Mouse (Mus musculus) liver, embryonic 16.5 days (tissue): Measurements from ENCODE around the gene Slc10a7. TPM values are rescaled to one million over a fixed set of nuclear protein-coding genes. Genes with fewer than 3 reads are reported as not detected.
A peak's percentile ranks its signal among the peaks of the same experiment; 100 is the strongest.

Experiments
- ATAC-seq: fragments of 200-750 bp; cut with Nextera tagmentation; 2 replicates; pipeline ENCODE4 v1.8.0; 2017; ENCODE audit warnings: low read depth, mild to moderate bottlenecking, moderate number of reproducible peaks, moderate library complexity
- H3K27ac ChIP-seq: fragments of 300-500 bp; sonication (generic); 2 replicates; pipeline ENCODE4 v1.5.1; 2014; ENCODE audit warnings: mild to moderate bottlenecking, low read length
- H3K27me3 ChIP-seq: fragments of 300-500 bp; sonication (generic); 2 replicates; pipeline ENCODE4 v1.6.1; 2014; ENCODE audit warnings: low read depth, low read length, mixed read lengths; ENCODE audit not compliant: control insufficient read depth, insufficient read depth
- H3K36me3 ChIP-seq: fragments of 300-500 bp; sonication (generic); 2 replicates; pipeline ENCODE4 v1.6.1; 2014; ENCODE audit warnings: mild to moderate bottlenecking; ENCODE audit not compliant: control insufficient read depth, insufficient read depth
- H3K4me1 ChIP-seq: fragments of 300-500 bp; sonication (generic); 2 replicates; pipeline ENCODE4 v1.6.1; 2014; ENCODE audit warnings: low read depth, low read length, mixed read lengths; ENCODE audit not compliant: control insufficient read depth
- H3K4me2 ChIP-seq: fragments of 300-500 bp; sonication (generic); 2 replicates; pipeline ENCODE4 v1.6.1; 2014; ENCODE audit warnings: low read depth, low read length, mixed read lengths
- H3K4me3 ChIP-seq: fragments of 300-500 bp; sonication (generic); 2 replicates; pipeline ENCODE4 v1.5.1; 2014; ENCODE audit warnings: low read depth, mild to moderate bottlenecking, low read length
- H3K9ac ChIP-seq: fragments of 300-500 bp; sonication (generic); 2 replicates; pipeline ENCODE4 v1.6.1; 2014; ENCODE audit warnings: low read depth, low read length
- H3K9me3 ChIP-seq: fragments of 300-500 bp; sonication (generic); replicated peaks from 2 replicates; pipeline ENCODE4 v1.6.1; 2016; ENCODE audit warnings: low read length; ENCODE audit not compliant: control insufficient read depth
- WGBS: fragments of 180-500 bp; shearing (Covaris S2); extraction: QIAGEN DNeasy Blood & Tissue Kit; methylation state at CpG from one replicate; pipeline ENCODE4 v1.1.7; 2014; ENCODE audit not compliant: insufficient replicate concordance; 5-methylcytosine and 5-hydroxymethylcytosine counted together
- polyA plus RNA-seq: library from polyadenylated mRNA; unstranded; fragments of >200 nt; fragmentation: Nextera tagmentation; extraction: Ambion mirVana; gene quantifications from 2 replicates; pipeline ENCODE4 v1.2.1, GENCODE M21; 2015

The Slc10a7 gene
- polyA plus RNA-seq, 1 experiment from 2014 or later = 6.2 TPM

GRCm38 (mm10) chr8:78741496-78741895, 232.3 kb downstream of the Slc10a7 start:
- no peak for ATAC-seq

GRCm38 (mm10) chr8:78741965-78742364, 232.8 kb downstream of the Slc10a7 start:
- ATAC-seq = no peak
- 19% methylated on average over 3 of the region's 3 CpGs for WGBS

More at GRCm38 (mm10) chr8:78741496-78741895, 232.3 kb downstream of the Slc10a7 start:
- Histone ChIP-seq H3K4me1 (no peaks in the 10 kb centered on the region), H3K27ac (no peak overlapping the region), H3K9ac (no peak overlapping the region), H3K4me2 (no peak overlapping the region), H3K36me3 (no peaks in the 10 kb centered on the region), H3K9me3 (no peaks in the 10 kb centered on the region), H3K27me3 (no peaks in the 10 kb centered on the region), H3K4me3 (no peak overlapping the region)
- WGBS = 47% methylated on average over 3 of the region's 3 CpGs

GRCm38 (mm10) chr8:78742453-78742852, 233.3 kb downstream of the Slc10a7 start:
- no peak overlapping the region for H3K27ac ChIP-seq
- peak; percentile 73 for ATAC-seq
- no peaks in the 10 kb centered on the region for H3K4me1 ChIP-seq
- H3K4me3 ChIP-seq = no peak overlapping the region
- H3K36me3 ChIP-seq = no peaks in the 10 kb centered on the region
- no peak overlapping the region for H3K9ac ChIP-seq
- H3K9me3 ChIP-seq = no peaks in the 10 kb centered on the region
- 52% methylated on average over 2 of the region's 2 CpGs for WGBS
- H3K27me3 ChIP-seq = no peaks in the 10 kb centered on the region
- H3K4me2 ChIP-seq = no peak overlapping the region

More at GRCm38 (mm10) chr8:78741965-78742364, 232.8 kb downstream of the Slc10a7 start:
- H3K4me1 ChIP-seq = no peaks in the 10 kb centered on the region
- no peak overlapping the region for H3K9ac ChIP-seq
- H3K27ac ChIP-seq = no peak overlapping the region
- no peaks in the 10 kb centered on the region for H3K36me3 ChIP-seq
- no peaks in the 10 kb centered on the region for H3K27me3 ChIP-seq
- H3K4me2 ChIP-seq = no peak overlapping the region
- H3K4me3 ChIP-seq = no peak overlapping the region
- H3K9me3 ChIP-seq = no peaks in the 10 kb centered on the region

- H3K27me3 ChIP-seq = no peaks in the 10 kb centered on the region
- no peaks in the 10 kb centered on the region for H3K4me1 ChIP-seq
- no peak for ATAC-seq
- no peak overlapping the region for H3K27ac ChIP-seq
- H3K9me3 ChIP-seq = no peaks in the 10 kb centered on the region
- H3K9ac ChIP-seq = no peak overlapping the region
- H3K4me2 ChIP-seq = no peak overlapping the region
- no peak overlapping the region for H3K4me3 ChIP-seq
- no peaks in the 10 kb centered on the region for H3K36me3 ChIP-seq
Measured at GRCm38 (mm10) chr8:78747052-78747451, 237.9 kb downstream of the Slc10a7 start.

GRCm38 (mm10) chr8:78748701-78749100, 239.6 kb downstream of the Slc10a7 start:
- 36% methylated on average over 4 of the region's 4 CpGs for WGBS
- H3K4me1 ChIP-seq = no peaks in the 10 kb centered on the region
- no peak overlapping the region for H3K27ac ChIP-seq
- H3K9me3 ChIP-seq = no peaks in the 10 kb centered on the region
- no peaks in the 10 kb centered on the region for H3K27me3 ChIP-seq
- ATAC-seq = no peak
- no peak overlapping the region for H3K4me3 ChIP-seq
- no peak overlapping the region for H3K4me2 ChIP-seq
- H3K9ac ChIP-seq = no peak overlapping the region
- H3K36me3 ChIP-seq = no peaks in the 10 kb centered on the region

GRCm38 (mm10) chr8:78749861-78750825, 241.0 kb downstream of the Slc10a7 start:
- H3K4me1 ChIP-seq = no peaks in the 10 kb centered on the region
- no peaks in the 10 kb centered on the region for H3K36me3 ChIP-seq
- WGBS = 55% methylated on average over 8 of the region's 8 CpGs
- H3K27me3 ChIP-seq = no peaks in the 10 kb centered on the region
- H3K9me3 ChIP-seq = no peaks in the 10 kb centered on the region
- no peak overlapping the region for H3K4me3 ChIP-seq
- H3K4me2 ChIP-seq = no peak overlapping the region
- H3K9ac ChIP-seq = no peak overlapping the region
- no peak overlapping the region for H3K27ac ChIP-seq
- no peak for ATAC-seq

- 56% methylated on average over 6 of the region's 6 CpGs for WGBS
- Histone ChIP-seq H3K9ac (no peak overlapping the region), H3K36me3 (no peaks in the 10 kb centered on the region), H3K4me2 (no peak overlapping the region), H3K4me1 (no peaks in the 10 kb centered on the region), H3K9me3 (no peaks in the 10 kb centered on the region), H3K4me3 (no peak overlapping the region), H3K27ac (no peak overlapping the region), H3K27me3 (no peaks in the 10 kb centered on the region)
- no peak for ATAC-seq
Measured at GRCm38 (mm10) chr8:78751151-78751550, 242.0 kb downstream of the Slc10a7 start.

GRCm38 (mm10) chr8:78754986-78755385, 245.8 kb downstream of the Slc10a7 start:
- H3K27me3 ChIP-seq = no peaks in the 10 kb centered on the region
- no peak for ATAC-seq
- H3K9me3 ChIP-seq = no peaks in the 10 kb centered on the region
- H3K27ac ChIP-seq = no peak overlapping the region
- no peaks in the 10 kb centered on the region for H3K4me1 ChIP-seq
- no peak overlapping the region for H3K9ac ChIP-seq
- WGBS = 77% methylated on average over 4 of the region's 4 CpGs
- H3K4me3 ChIP-seq = no peak overlapping the region
- no peaks in the 10 kb centered on the region for H3K36me3 ChIP-seq
- H3K4me2 ChIP-seq = no peak overlapping the region

GRCm38 (mm10) chr8:78759139-78759538, 250.0 kb downstream of the Slc10a7 start:
- Histone ChIP-seq H3K27me3 (no peaks in the 10 kb centered on the region), H3K27ac (no peak overlapping the region), H3K9me3 (no peaks in the 10 kb centered on the region), H3K36me3 (no peaks in the 10 kb centered on the region), H3K4me1 (no peaks in the 10 kb centered on the region), H3K4me2 (no peak overlapping the region), H3K4me3 (no peak overlapping the region), H3K9ac (no peak overlapping the region)
- ATAC-seq = no peak
